Mouse (Mus musculus): Measurements from ENCODE around the gene Gm8206. TPM values are rescaled to one million over a fixed set of nuclear protein-coding genes. Genes with fewer than 3 reads are reported as not detected.
"Not testable (repeated sequence)": the region's sequence is repeated elsewhere in the genome, so short reads cannot be mapped to it uniquely, and the experiment has no call there.

Gm8206 gene
- under 1 TPM in 1 of 4 experiments, not detected in 3; 0.47 TPM for total RNA-seq (2022)

- DNase-seq (ENCODE audit: low spot score), result not testable (repeated sequence)
These were observed at the start of gene Gm8206 for GRCm38 (mm10) chr14:6093842-6094241. Gm8206 (minus strand) TSS chr14:6093942.

- not testable (repeated sequence) for DNase-seq (ENCODE audit: low spot score)
These were observed 32.0 kb upstream of the Gm8206 start, which contains the start of gene Gm3476 for GRCm38 (mm10) chr14:6125707-6126106. Gm3476 (minus strand) TSS chr14:6125807.

GRCm38 (mm10) chr14:6108272-6108925 is 14.7 kb upstream of the Gm8206 start, which contains the start of gene Gm3468:
Gm3468 (minus strand) TSS chr14:6108665.
- peak; percentile 21 for DNase-seq (ENCODE audit: low spot score)

- not testable (repeated sequence) for DNase-seq (ENCODE audit: low spot score)
These were observed 13.8 kb upstream of the Gm8206 start for GRCm38 (mm10) chr14:6107500-6107899.

GRCm38 (mm10) chr14:6058167-6058566 is 35.6 kb downstream of the Gm8206 start, which contains the start of gene Gm6337:
Gm6337 (minus strand) TSS chr14:6058267.
- not testable (repeated sequence) for DNase-seq (ENCODE audit: low spot score)

- DNase-seq (ENCODE audit: low spot score), result not testable (repeated sequence)
These were observed 106.6 kb downstream of the Gm8206 start for GRCm38 (mm10) chr14:5987136-5987535.

- not testable (repeated sequence) for DNase-seq (ENCODE audit: low spot score)
These were observed 114.7 kb downstream of the Gm8206 start, which contains the start of gene Gm3453 for GRCm38 (mm10) chr14:5979037-5979436. Gm3453 (minus strand) TSS chr14:5979137.

Other genes starting within 250 kb of the Gm8206 start
- under 1 TPM in 1 of 4 experiments, not detected in 3; 0.25 TPM for gene Gm8237, start 213.6 kb downstream of the Gm8206 start, total RNA-seq (2022)
- gene Gm3248, start 132.2 kb downstream of the Gm8206 start, total RNA-seq (2022), result under 1 TPM in 1 of 4 experiments, not detected in 3; 0.28 TPM
- gene Gm3453, start 114.8 kb downstream of the Gm8206 start, total RNA-seq (2022), result not detected
- not detected for gene Gm6337, start 35.7 kb downstream of the Gm8206 start, total RNA-seq (2022)
- gene Gm3468, start 14.7 kb upstream of the Gm8206 start, total RNA-seq (2022), result under 1 TPM; 0.14 to 0.33 (median 0.19) TPM
- not detected for gene Gm3476, start 31.9 kb upstream of the Gm8206 start, total RNA-seq (2022)
- under 1 TPM in 3 of 4 experiments, not detected in 1; 0.12 to 0.29 (median 0.16) TPM for gene Gm21560, start 125.3 kb upstream of the Gm8206 start, total RNA-seq (2022)
- under 1 TPM in 2 of 4 experiments, not detected in 2; 0.29 to 0.60 TPM for gene Gm3411, start 193.3 kb upstream of the Gm8206 start, total RNA-seq (2022)
- gene Gm21103, start 210.9 kb upstream of the Gm8206 start, total RNA-seq (2022), result not detected
- not detected for gene Gm3618, start 249.7 kb upstream of the Gm8206 start, total RNA-seq (2022)

All from heart, adult 8-10 months (tissue).